Mouse (Mus musculus): ENCODE data around the gene Gm7168.
"Not testable (repeated sequence)": the region's sequence is repeated elsewhere in the genome, so short reads cannot be mapped to it uniquely, and the experiment has no call there.

Gene Gm7168

GRCm38 (mm10) chr17:13987690-13988089 is 39.5 kb downstream of the Gm7168 start:
- intact Hi-C loops (cut with DNase I), result no loop called here

- intact Hi-C loops (cut with DNase I), result not testable (repeated sequence)
Measured at GRCm38 (mm10) chr17:13993425-13993824, 45.3 kb downstream of the Gm7168 start.
